In the genomic region with DNA sequence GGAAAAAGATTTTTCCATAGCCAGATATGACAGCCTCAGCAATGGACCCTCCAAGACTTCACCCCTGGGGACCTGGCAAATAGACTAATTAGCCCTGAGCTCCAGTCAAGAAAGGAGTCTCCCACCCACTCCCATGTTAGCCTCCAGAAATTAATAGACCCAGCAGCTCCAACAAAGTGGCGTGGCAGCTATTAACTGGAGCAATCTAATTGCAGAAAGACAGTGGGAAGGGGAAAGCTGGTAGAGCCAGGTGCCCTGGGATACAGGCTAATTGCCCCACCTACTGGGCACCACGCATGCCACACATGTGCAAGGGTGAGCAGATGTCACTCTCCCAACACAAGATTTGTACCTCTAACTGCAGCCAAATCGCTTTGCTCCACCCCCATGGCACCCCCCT, we compare ENCODE assay signal across 10 mouse cellular contexts.
DNase-seq lines count a peak whose midpoint lies in the region.
"Had no signal": no experiment of that assay in that cellular context is flagged by ENCODE, and none has a peak within 500 bp of the region (broad histone marks: within the 10 kb centered on the region; RNA-seq: fewer than 3 reads in every experiment).

No protein-coding gene starts in this region.

- intact Hi-C loops in left cerebral cortex, postnatal 4 days (cut with DNase I), result no loop called here
- intact Hi-C loops in left cerebral cortex, postnatal 25 days (cut with DNase I), result no loop called here

- DNase-seq in adrenal gland, postnatal 14 days, result peak; percentile 19
- no peak for DNase-seq in adrenal gland, postnatal 4 days (ENCODE audit: low spot score in 2 of 2)
- peak; percentile 40 for DNase-seq in left cerebral cortex, postnatal 4 days
- no peak for DNase-seq in left cerebral cortex, postnatal 25 days (ENCODE audit: low spot score in 2 of 2)
- DNase-seq in urinary bladder, postnatal 14 days (ENCODE audit: low spot score), result peak; percentile 9
- no peak for DNase-seq in urinary bladder, adult 18-20 months (ENCODE audit: low spot score in 2 of 2)
- DNase-seq in natural killer cell, adult 2 months (ENCODE audit: low spot score in 2 of 2), result no peak
- DNase-seq in testis, postnatal 10 days (ENCODE audit: low spot score), result no peak
- DNase-seq: cerebellum, postnatal 14 days; right cerebral cortex, postnatal 4 days had no signal

Comparison
In these comparisons a context has a peak if more than half of its experiments do, and no peak if none do; other contexts are left out.
1. DNase-seq: peak in adrenal gland, postnatal 14 days (single experiment), left cerebral cortex, postnatal 4 days (single experiment) and urinary bladder, postnatal 14 days (single experiment); none in adrenal gland, postnatal 4 days (0 of 2), left cerebral cortex, postnatal 25 days (0 of 2), urinary bladder, adult 18-20 months (0 of 2), natural killer cell, adult 2 months (0 of 2) and testis, postnatal 10 days (single experiment).